Mouse (Mus musculus) G1E (cell line): ENCODE results near the gene Atf6.

ENCODE experiments used
- CTCF ChIP-seq: IDR thresholded peaks from 2 replicates; pipeline ENCODE4 v1.5.1; 2012; ENCODE audit warnings: low read depth, low read length, inconsistent platforms, mixed read lengths
- GATA1 ChIP-seq: IDR thresholded peaks from 2 replicates; pipeline ENCODE4 v1.6.1; 2012; ENCODE audit warnings: borderline replicate concordance, low read length, inconsistent platforms, mixed read lengths

DNA sequence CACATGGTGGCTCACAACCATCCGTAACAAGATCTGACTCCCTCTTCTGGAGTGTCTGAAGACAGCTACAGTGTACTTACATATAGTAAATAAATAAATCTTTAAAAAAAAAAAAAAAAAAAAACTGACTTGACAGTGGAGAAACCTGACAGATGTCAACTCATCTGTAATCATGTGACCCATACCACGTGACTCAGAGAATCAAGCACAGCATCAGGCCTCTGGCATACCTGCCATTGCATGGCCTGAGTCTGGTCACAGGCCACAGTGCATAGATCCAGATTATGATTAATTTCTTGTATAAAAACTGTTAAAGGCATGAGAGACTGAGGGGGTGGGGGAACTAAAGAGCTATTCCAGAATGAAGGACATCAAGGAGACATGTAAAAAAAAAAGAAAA is 8.7 kb downstream of the Atf6 start:
- no peak for TF ChIP-seq CTCF
- TF ChIP-seq GATA1 = no peak
